Mouse (Mus musculus) ES-E14 (cell line): Measurements from ENCODE around the gene Primpol. TPM values are rescaled to one million over a fixed set of nuclear protein-coding genes. Genes with fewer than 3 reads are reported as not detected.

Experiments
- DNase-seq: peaks from one replicate; pipeline ENCODE4 v3.0.0-alpha.2; 2013; ENCODE audit warnings: low read depth, low spot score
- H3K27ac ChIP-seq: 2 replicates; pipeline ENCODE4 v1.5.1; 2012; ENCODE audit warnings: low read depth, mild to moderate bottlenecking, low read length, moderate library complexity, mixed read lengths; ENCODE audit not compliant: poor library complexity, insufficient read depth, severe bottlenecking
- H3K36me3 ChIP-seq: 2 replicates; pipeline ENCODE4 v1.6.1; 2012; ENCODE audit warnings: mild to moderate bottlenecking, low read length, moderate library complexity, mixed read lengths; ENCODE audit not compliant: control insufficient read depth, poor library complexity, insufficient read depth, severe bottlenecking
- H3K4me1 ChIP-seq, 2 experiments: fragments of 150-350 bp in 1 of 2; sonication (generic) in 1 of 2; 2 replicates each; pipeline ENCODE4 v1.6.1; 2012; ENCODE audit warnings: low read length in 2 of 2, mild to moderate bottlenecking in 1 of 2, mixed read lengths in 1 of 2; ENCODE audit not compliant: control insufficient read depth in 2 of 2, insufficient read depth in 2 of 2, poor library complexity in 1 of 2
- H3K4me3 ChIP-seq, 2 experiments: fragments of 150-350 bp in 1 of 2; sonication (generic) in 1 of 2; 2 replicates each; pipeline ENCODE4 v1.5.1; 2012; ENCODE audit warnings: low read length in 2 of 2, low read depth in 1 of 2, mild to moderate bottlenecking in 1 of 2, mixed read lengths in 1 of 2; ENCODE audit not compliant: insufficient read depth in 1 of 2, poor library complexity in 1 of 2, severe bottlenecking in 1 of 2
- H3K9ac ChIP-seq: 2 replicates; pipeline ENCODE4 v1.6.1; 2012; ENCODE audit warnings: low read depth, mild to moderate bottlenecking, low read length, mixed read lengths; ENCODE audit not compliant: poor library complexity, insufficient read depth, severe bottlenecking
- H3K9me3 ChIP-seq: fragments of 150-350 bp; sonication (generic); 2 replicates; pipeline ENCODE4 v1.6.1; 2012; ENCODE audit warnings: low read depth, mild to moderate bottlenecking, low read length; ENCODE audit not compliant: control insufficient read depth, insufficient read depth
- CHD2 ChIP-seq: IDR thresholded peaks from 2 replicates; pipeline ENCODE4 v1.6.1; 2014; ENCODE audit warnings: mild to moderate bottlenecking, low read depth, low read length, inconsistent platforms
- HCFC1 ChIP-seq: IDR thresholded peaks from 2 replicates; pipeline ENCODE4 v1.6.1; 2012; ENCODE audit warnings: low read length, inconsistent platforms, borderline replicate concordance; ENCODE audit not compliant: insufficient read depth
- MAFK ChIP-seq: IDR thresholded peaks from 2 replicates; pipeline ENCODE4 v1.6.1; 2014; ENCODE audit warnings: mild to moderate bottlenecking, low read depth, low read length, inconsistent platforms; ENCODE audit not compliant: insufficient read depth
- ZC3H11A ChIP-seq: IDR thresholded peaks from 2 replicates; pipeline ENCODE4 v1.6.1; 2012; ENCODE audit warnings: low read depth, mild to moderate bottlenecking, inconsistent platforms, low read length, borderline replicate concordance
- ZNF384 ChIP-seq: IDR thresholded peaks from 2 replicates; pipeline ENCODE4 v1.6.1; 2012; ENCODE audit warnings: low read depth, low read length, inconsistent platforms
- in situ Hi-C, 2 experiments: fragments of 600-800 bp; cut with MboI; formaldehyde crosslinking; loops; one replicate each; pipeline ENCODE4 v1.15.1; 2025; ENCODE audit warnings: low sequenced_read_pairs in 2 of 2, inconsistent platforms in 1 of 2; ENCODE audit not compliant: unreplicated experiment in 2 of 2
- total RNA-seq: library from RNA; depleted of rRNA; stranded (reverse); fragments of 300-350 nt; gene quantifications from 2 replicates; pipeline ENCODE4 v1.2.3, GENCODE M21; 2012

Gene Primpol
- total RNA-seq, 1 experiment, result 6.6 TPM

DNA sequence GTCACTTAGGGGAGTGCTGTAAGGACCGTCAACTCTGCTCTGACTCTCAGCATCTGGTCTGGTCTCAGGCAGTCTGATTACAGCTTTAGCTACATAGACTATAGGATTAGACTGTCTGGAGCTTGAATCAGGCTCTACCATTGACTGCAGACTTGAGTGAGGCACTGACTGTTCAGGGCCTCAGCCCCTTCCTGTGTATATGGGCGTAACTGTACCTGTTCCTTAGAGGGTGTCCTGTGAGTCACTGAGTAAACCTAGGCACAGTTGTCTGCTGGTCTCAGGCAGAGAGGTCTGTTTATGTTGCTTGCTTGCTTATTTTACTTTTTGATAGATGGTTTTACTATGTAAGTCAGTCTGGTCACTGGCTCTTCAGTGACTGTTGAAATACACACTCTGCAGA, 43.0 kb downstream of the Primpol start:
- TF ChIP-seq CHD2 (no peak), MAFK (no peak), ZC3H11A (no peak), ZNF384 (no peak), HCFC1 (no peak)
- Histone ChIP-seq H3K9me3 (no peaks in the 10 kb centered on the region), H3K4me1 (peaks cover 4 to 15% of the 10 kb centered on the region in 2 experiments), H3K27ac (0 out of 2 replicates have a peak overlapping the region, but pooled peaks have one; percentile 57), H3K36me3 (peaks cover 17% of the 10 kb centered on the region), H3K9ac (no peak overlapping the region), H3K4me3 (no peak overlapping the region)
- no peak for DNase-seq
- in situ Hi-C loops, result no loop called here

DNA sequence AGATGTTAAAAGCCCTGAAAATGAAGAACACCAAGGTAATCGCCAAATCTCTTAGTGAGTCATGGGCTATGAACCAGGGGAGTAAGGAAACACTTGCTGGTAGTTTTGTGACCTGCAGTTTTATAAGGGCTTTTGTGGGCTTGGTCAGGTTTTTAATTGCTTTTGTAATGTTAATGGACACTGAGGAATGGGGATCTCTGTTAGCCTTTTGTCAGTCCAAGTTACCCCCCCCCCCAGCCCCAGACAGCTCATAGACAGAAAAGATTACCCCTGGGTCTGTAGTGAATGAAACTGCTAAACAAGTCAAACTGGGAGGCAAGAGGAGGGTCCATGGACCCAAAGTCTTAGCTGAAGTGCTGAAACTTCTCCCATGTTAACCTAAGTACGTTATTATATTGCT, 43.6 kb downstream of the Primpol start:
- H3K4me3 ChIP-seq, result no peak overlapping the region
- peaks cover 4 to 15% of the 10 kb centered on the region in 2 experiments for H3K4me1 ChIP-seq
- H3K36me3 ChIP-seq, result peaks cover 20% of the 10 kb centered on the region
- H3K27ac ChIP-seq, result no peak overlapping the region
- H3K9ac ChIP-seq, result no peak overlapping the region
- peak; percentile 34 for DNase-seq
- in situ Hi-C loops, result no loop called here
- no peaks in the 10 kb centered on the region for H3K9me3 ChIP-seq
- TF ChIP-seq MAFK (no peak), HCFC1 (no peak), ZNF384 (no peak), ZC3H11A (no peak), CHD2 (no peak)

DNA sequence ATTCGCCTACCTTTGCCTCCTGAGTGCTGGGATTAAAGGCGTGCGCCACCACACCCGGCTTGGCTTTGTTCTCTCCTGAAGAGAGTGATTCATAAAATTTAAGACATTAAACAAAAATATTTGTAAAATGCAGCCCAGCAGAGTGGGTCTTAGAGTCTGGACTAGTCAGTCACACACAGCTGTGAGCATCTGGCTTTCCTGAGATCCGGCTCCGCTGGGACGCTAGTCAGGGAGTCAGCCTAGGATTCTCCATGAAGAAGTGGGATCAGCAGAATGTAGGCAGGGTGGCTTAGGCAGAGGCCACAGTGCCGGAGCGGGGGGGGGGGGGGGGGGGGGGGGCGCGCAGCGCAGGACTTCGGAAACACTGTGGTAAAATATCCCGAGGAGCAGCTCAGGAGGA, 46.3 kb downstream of the Primpol start:
- DNase-seq, result no peak
- Histone ChIP-seq H3K36me3 (peaks cover 4% of the 10 kb centered on the region), H3K4me1 (peaks cover 4 to 15% of the 10 kb centered on the region in 2 experiments), H3K4me3 (no peak overlapping the region), H3K9ac (no peak overlapping the region), H3K9me3 (no peaks in the 10 kb centered on the region), H3K27ac (no peak overlapping the region)
- no peak for TF ChIP-seq ZC3H11A
- in situ Hi-C loops, result no loop called here

DNA sequence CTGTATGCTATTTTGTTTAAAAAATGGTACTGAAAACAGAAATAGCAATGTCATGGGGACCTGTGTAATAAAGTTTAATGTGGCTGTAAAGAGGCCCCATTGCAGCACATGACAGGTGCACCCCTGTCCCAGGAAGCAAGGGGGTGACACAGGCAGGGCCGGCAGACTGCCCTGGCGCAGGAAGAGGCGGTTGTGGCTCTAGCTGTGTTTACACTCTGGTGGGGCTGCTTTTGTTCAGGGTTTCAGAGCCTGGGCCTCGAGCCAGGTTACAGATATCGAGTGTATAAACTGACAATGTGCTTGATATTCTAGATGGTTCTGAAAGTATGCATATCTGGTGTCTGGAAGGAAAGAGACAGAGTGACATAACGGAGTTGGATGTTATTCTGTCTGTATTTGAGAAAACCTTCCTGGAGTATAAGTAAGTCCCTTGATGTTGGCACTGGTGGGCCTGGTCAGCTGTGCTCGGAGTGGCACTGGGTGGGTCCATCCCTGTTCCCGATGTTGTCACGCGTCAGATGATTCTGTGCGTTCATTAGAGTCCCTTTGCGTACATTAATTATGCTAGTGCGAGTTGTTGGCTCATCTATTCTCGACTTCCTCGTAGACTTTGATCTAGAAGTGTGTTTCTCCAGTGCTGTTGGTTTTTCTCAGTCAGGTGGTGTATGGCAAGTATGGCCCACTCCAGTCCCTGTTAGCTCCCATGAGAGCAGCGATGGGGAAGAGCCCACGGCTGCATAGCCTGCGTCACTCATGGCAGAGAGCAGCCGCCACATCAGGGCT, 47.2 kb downstream of the Primpol start:
- DNase-seq, result no peak
- Histone ChIP-seq H3K4me3 (no peak overlapping the region), H3K36me3 (peaks cover 2% of the 10 kb centered on the region; the same call in 1 of the 2 replicates), H3K27ac (no peak overlapping the region), H3K9ac (no peak overlapping the region), H3K4me1 (peaks cover 4 to 15% of the 10 kb centered on the region in 2 experiments), H3K9me3 (no peaks in the 10 kb centered on the region)
- no peak for TF ChIP-seq ZNF384
- TF ChIP-seq MAFK, result no peak
- TF ChIP-seq ZC3H11A, result no peak
- no peak for TF ChIP-seq HCFC1
- TF ChIP-seq CHD2, result no peak
- in situ Hi-C loops, result no loop called here

DNA sequence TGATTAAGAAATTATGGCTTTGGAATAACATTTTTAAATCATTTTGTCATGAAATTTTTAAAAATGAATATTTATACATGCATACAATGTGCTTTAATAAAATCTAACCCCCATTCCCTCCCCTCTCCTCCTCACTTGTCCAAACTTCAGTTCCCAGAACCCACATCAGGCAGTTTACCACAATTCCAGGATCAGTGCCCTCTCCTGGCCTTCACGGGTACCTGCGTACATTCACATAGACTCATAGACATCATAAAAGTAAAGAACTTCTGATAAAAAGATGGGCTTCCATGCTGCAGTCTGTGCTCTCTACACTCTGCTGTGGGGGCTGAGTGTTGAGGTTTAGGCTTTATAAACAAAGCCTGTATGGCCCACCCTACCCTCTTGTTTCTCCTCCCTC, 48.1 kb downstream of the Primpol start:
- H3K4me1 ChIP-seq, result peaks cover 2 to 11% of the 10 kb centered on the region in 2 experiments
- in situ Hi-C loops, result no loop called here
- peaks cover 2% of the 10 kb centered on the region; the same call in 1 of the 2 replicates for H3K36me3 ChIP-seq
- no peak overlapping the region for H3K4me3 ChIP-seq
- H3K9ac ChIP-seq, result no peak overlapping the region
- H3K27ac ChIP-seq, result no peak overlapping the region
- no peak for DNase-seq
- no peaks in the 10 kb centered on the region for H3K9me3 ChIP-seq
- TF ChIP-seq CHD2, result no peak
- no peak for TF ChIP-seq HCFC1
